Mouse (Mus musculus): Measurements from ENCODE around the gene Mtss1l. TPM values are rescaled to one million over a fixed set of nuclear protein-coding genes. Genes with fewer than 3 reads are reported as not detected.

The Mtss1l gene
- polyA plus RNA-seq, 1 experiment, result 23.0 TPM

- no peak for TF ChIP-seq CTCF (conservative IDR thresholded peaks at IDR 0.05; ENCODE audit: insufficient read depth, insufficient read length, low read depth, low read length)
- TF ChIP-seq POLR2A (IDR thresholded peaks at IDR 0.05; ENCODE audit: low read depth, low read length), result no peak
- DNase-seq, result peak; percentile 83
- Histone ChIP-seq H3K4me1 (ENCODE audit: control insufficient read depth, insufficient read depth, low read length) (0 out of 2 replicates have a peak, but pooled peaks cover 2% of the 10 kb centered on the region), H3K27me3 (replicated peaks; ENCODE audit: control insufficient read depth, insufficient read depth, low read length) (no peaks in the 10 kb centered on the region), H3K36me3 (ENCODE audit: control insufficient read depth, insufficient read depth, low read length) (no peaks in the 10 kb centered on the region), H3K4me3 (ENCODE audit: insufficient read depth, low read depth, low read length) (no peak overlapping the region), H3K27ac (ENCODE audit: insufficient read depth, low read depth, low read length) (0 out of 2 replicates have a peak overlapping the region, but pooled peaks have one; percentile 6)
- WGBS, result 66% methylated on average over 5 of the region's 5 CpGs
These were observed 33.5 kb upstream of the Mtss1l start for GRCm38 (mm10) chr8:110687726-110688125.

GRCm38 (mm10) chr8:110689961-110690360, 31.3 kb upstream of the Mtss1l start:
- H3K36me3 ChIP-seq (ENCODE audit: control insufficient read depth, insufficient read depth, low read length), result no peaks in the 10 kb centered on the region
- no peak overlapping the region for H3K4me3 ChIP-seq (ENCODE audit: insufficient read depth, low read depth, low read length)
- H3K27ac ChIP-seq (ENCODE audit: insufficient read depth, low read depth, low read length), result no peak overlapping the region; the same call in 1 of the 2 replicates
- H3K27me3 ChIP-seq (replicated peaks; ENCODE audit: control insufficient read depth, insufficient read depth, low read length), result no peaks in the 10 kb centered on the region
- 0 out of 2 replicates have a peak, but pooled peaks cover 2% of the 10 kb centered on the region for H3K4me1 ChIP-seq (ENCODE audit: control insufficient read depth, insufficient read depth, low read length)
- TF ChIP-seq CTCF (conservative IDR thresholded peaks at IDR 0.05; ENCODE audit: insufficient read depth, insufficient read length, low read depth, low read length), result no peak
- no peak for TF ChIP-seq POLR2A (IDR thresholded peaks at IDR 0.05; ENCODE audit: low read depth, low read length)
- DNase-seq, result no peak
- 74% methylated on average over 9 of the region's 9 CpGs for WGBS

GRCm38 (mm10) chr8:110694226-110694625, 27.1 kb upstream of the Mtss1l start:
- H3K36me3 ChIP-seq (ENCODE audit: control insufficient read depth, insufficient read depth, low read length), result no peaks in the 10 kb centered on the region
- no peaks in the 10 kb centered on the region for H3K4me1 ChIP-seq (ENCODE audit: control insufficient read depth, insufficient read depth, low read length)
- TF ChIP-seq CTCF (conservative IDR thresholded peaks at IDR 0.05; ENCODE audit: insufficient read depth, insufficient read length, low read depth, low read length) (no peak), POLR2A (IDR thresholded peaks at IDR 0.05; ENCODE audit: low read depth, low read length) (no peak)
- H3K4me3 ChIP-seq (ENCODE audit: insufficient read depth, low read depth, low read length), result no peak overlapping the region
- no peak overlapping the region for H3K27ac ChIP-seq (ENCODE audit: insufficient read depth, low read depth, low read length)
- no peaks in the 10 kb centered on the region for H3K27me3 ChIP-seq (replicated peaks; ENCODE audit: control insufficient read depth, insufficient read depth, low read length)
- WGBS, result 80% methylated on average over 5 of the region's 5 CpGs
- no peak for DNase-seq

DNA sequence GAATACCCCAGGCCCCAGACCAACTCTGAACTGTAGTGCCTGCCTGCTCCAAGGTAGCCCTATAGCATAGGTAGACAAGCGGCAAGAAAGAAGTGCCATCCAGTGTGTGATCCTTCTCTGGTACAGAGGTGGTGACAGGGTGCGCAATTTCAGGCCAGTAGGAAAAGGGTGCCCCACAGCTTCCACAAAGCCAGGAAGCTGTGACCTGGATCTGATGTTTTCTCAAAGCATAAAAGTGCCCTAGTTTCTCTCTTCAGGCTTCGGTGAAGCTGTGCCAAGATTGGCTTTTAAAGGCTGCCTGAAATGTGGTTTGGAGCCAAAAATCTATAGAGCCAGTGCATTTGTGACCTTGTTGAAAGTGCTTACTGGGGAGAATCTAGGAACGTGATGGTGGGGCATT, 26.4 kb upstream of the Mtss1l start:
- 65% methylated on average over 4 of the region's 4 CpGs for WGBS
- Histone ChIP-seq H3K4me1 (ENCODE audit: control insufficient read depth, insufficient read depth, low read length) (no peaks in the 10 kb centered on the region), H3K4me3 (ENCODE audit: insufficient read depth, low read depth, low read length) (no peak overlapping the region), H3K27ac (ENCODE audit: insufficient read depth, low read depth, low read length) (no peak overlapping the region), H3K36me3 (ENCODE audit: control insufficient read depth, insufficient read depth, low read length) (no peaks in the 10 kb centered on the region), H3K27me3 (replicated peaks; ENCODE audit: control insufficient read depth, insufficient read depth, low read length) (no peaks in the 10 kb centered on the region)
- no peak for DNase-seq
- no peak for TF ChIP-seq POLR2A (IDR thresholded peaks at IDR 0.05; ENCODE audit: low read depth, low read length)
- no peak for TF ChIP-seq CTCF (conservative IDR thresholded peaks at IDR 0.05; ENCODE audit: insufficient read depth, insufficient read length, low read depth, low read length)

GRCm38 (mm10) chr8:110695431-110695830, 25.8 kb upstream of the Mtss1l start:
- TF ChIP-seq POLR2A (IDR thresholded peaks at IDR 0.05; ENCODE audit: low read depth, low read length), result no peak
- TF ChIP-seq CTCF (conservative IDR thresholded peaks at IDR 0.05; ENCODE audit: insufficient read depth, insufficient read length, low read depth, low read length), result no peak
- no peak overlapping the region for H3K27ac ChIP-seq (ENCODE audit: insufficient read depth, low read depth, low read length)
- no peaks in the 10 kb centered on the region for H3K27me3 ChIP-seq (replicated peaks; ENCODE audit: control insufficient read depth, insufficient read depth, low read length)
- WGBS, result 85% methylated on average over 5 of the region's 5 CpGs
- H3K36me3 ChIP-seq (ENCODE audit: control insufficient read depth, insufficient read depth, low read length), result no peaks in the 10 kb centered on the region
- DNase-seq, result no peak
- H3K4me3 ChIP-seq (ENCODE audit: insufficient read depth, low read depth, low read length), result no peak overlapping the region
- H3K4me1 ChIP-seq (ENCODE audit: control insufficient read depth, insufficient read depth, low read length), result no peaks in the 10 kb centered on the region

GRCm38 (mm10) chr8:110696051-110696450, 25.2 kb upstream of the Mtss1l start:
- no peak overlapping the region for H3K27ac ChIP-seq (ENCODE audit: insufficient read depth, low read depth, low read length)
- WGBS, result 70% methylated on average over 4 of the region's 4 CpGs
- no peak overlapping the region for H3K4me3 ChIP-seq (ENCODE audit: insufficient read depth, low read depth, low read length)
- H3K4me1 ChIP-seq (ENCODE audit: control insufficient read depth, insufficient read depth, low read length), result no peaks in the 10 kb centered on the region
- H3K27me3 ChIP-seq (replicated peaks; ENCODE audit: control insufficient read depth, insufficient read depth, low read length), result no peaks in the 10 kb centered on the region
- no peak for TF ChIP-seq POLR2A (IDR thresholded peaks at IDR 0.05; ENCODE audit: low read depth, low read length)
- no peak for TF ChIP-seq CTCF (conservative IDR thresholded peaks at IDR 0.05; ENCODE audit: insufficient read depth, insufficient read length, low read depth, low read length)
- no peak for DNase-seq
- H3K36me3 ChIP-seq (ENCODE audit: control insufficient read depth, insufficient read depth, low read length), result no peaks in the 10 kb centered on the region

- Histone ChIP-seq H3K27ac (ENCODE audit: insufficient read depth, low read depth, low read length) (no peak overlapping the region), H3K36me3 (ENCODE audit: control insufficient read depth, insufficient read depth, low read length) (no peaks in the 10 kb centered on the region), H3K27me3 (replicated peaks; ENCODE audit: control insufficient read depth, insufficient read depth, low read length) (no peaks in the 10 kb centered on the region), H3K4me1 (ENCODE audit: control insufficient read depth, insufficient read depth, low read length) (no peaks in the 10 kb centered on the region), H3K4me3 (ENCODE audit: insufficient read depth, low read depth, low read length) (no peak overlapping the region)
- WGBS, result 91% methylated on average over 5 of the region's 5 CpGs
- TF ChIP-seq CTCF (conservative IDR thresholded peaks at IDR 0.05; ENCODE audit: insufficient read depth, insufficient read length, low read depth, low read length) (no peak), POLR2A (IDR thresholded peaks at IDR 0.05; ENCODE audit: low read depth, low read length) (no peak)
- no peak for DNase-seq
These were observed 23.7 kb upstream of the Mtss1l start for GRCm38 (mm10) chr8:110697571-110697970.

Measured in kidney, adult 2 months (tissue).